Mouse (Mus musculus): ENCODE results near the gene Frmd5. TPM values are rescaled to one million over a fixed set of nuclear protein-coding genes. Genes with fewer than 3 reads are reported as not detected.
A peak's percentile ranks its signal among the peaks of the same experiment; 100 is the strongest.

Gene Frmd5
- total and polyA plus RNA-seq, 2 experiments from 2014 or later: 14.6 to 39.7 TPM

- Histone ChIP-seq H3K4me1 (ENCODE audit: insufficient read depth, low read length) (no peaks in the 10 kb centered on the region), H3K4me2 (ENCODE audit: low read depth, low read length) (no peak overlapping the region), H3K9ac (replicated peaks; ENCODE audit: low read length) (no peak overlapping the region), H3K36me3 (ENCODE audit: insufficient read depth, low read length) (no peaks in the 10 kb centered on the region), H3K9me3 (ENCODE audit: low read length) (no peaks in the 10 kb centered on the region), H3K27ac (no peak overlapping the region), H3K4me3 (ENCODE audit: low read length) (no peak overlapping the region), H3K27me3 (ENCODE audit: insufficient read depth, low read length) (no peaks in the 10 kb centered on the region)
- DNase-seq (ENCODE audit: low spot score) (no peak), ATAC-seq (no peak)
- 76% methylated on average over 4 of the region's 4 CpGs for WGBS
- TF ChIP-seq CTCF (IDR thresholded peaks at IDR 0.05; ENCODE audit: low read depth): no peak
These were observed 82.0 kb downstream of the Frmd5 start for GRCm38 (mm10) chr2:121724866-121725265.

DNA sequence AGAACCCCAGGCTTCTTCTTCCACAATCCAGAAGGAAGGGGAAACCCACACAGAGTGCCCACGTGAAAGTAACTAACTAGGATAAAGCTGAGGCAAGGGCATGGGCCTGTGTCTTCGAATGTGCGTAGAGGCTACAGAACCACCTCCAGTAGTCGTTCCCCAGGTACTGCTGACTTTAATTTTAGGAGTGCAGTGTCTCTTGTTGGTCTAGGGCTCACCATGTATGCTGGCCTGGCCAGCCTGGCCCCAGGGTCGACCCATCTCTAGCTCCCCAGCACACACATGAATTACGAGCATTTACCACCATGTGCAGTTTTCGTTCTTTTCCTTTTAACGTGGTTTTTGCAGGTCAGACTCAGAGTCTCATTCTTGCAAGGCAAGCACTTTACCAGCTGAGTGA is 83.1 kb downstream of the Frmd5 start:
- Histone ChIP-seq H3K36me3 (ENCODE audit: insufficient read depth, low read length) (no peaks in the 10 kb centered on the region), H3K4me2 (ENCODE audit: low read depth, low read length) (no peak overlapping the region), H3K4me1 (ENCODE audit: insufficient read depth, low read length) (no peaks in the 10 kb centered on the region), H3K4me3 (ENCODE audit: low read length) (no peak overlapping the region), H3K9ac (replicated peaks; ENCODE audit: low read length) (no peak overlapping the region), H3K9me3 (ENCODE audit: low read length) (no peaks in the 10 kb centered on the region), H3K27ac (no peak overlapping the region), H3K27me3 (ENCODE audit: insufficient read depth, low read length) (no peaks in the 10 kb centered on the region)
- 90% methylated on average over 8 of the region's 8 CpGs for WGBS
- no peak for TF ChIP-seq CTCF (IDR thresholded peaks at IDR 0.05; ENCODE audit: low read depth)
- DNase-seq (ENCODE audit: low spot score) (no peak), ATAC-seq (no peak)

- DNase-seq (ENCODE audit: low spot score): no peak
- no peak for ATAC-seq
- Histone ChIP-seq H3K4me2 (ENCODE audit: low read depth, low read length) (no peak overlapping the region), H3K9me3 (ENCODE audit: low read length) (no peaks in the 10 kb centered on the region), H3K27me3 (ENCODE audit: insufficient read depth, low read length) (no peaks in the 10 kb centered on the region), H3K9ac (replicated peaks; ENCODE audit: low read length) (no peak overlapping the region), H3K4me1 (ENCODE audit: insufficient read depth, low read length) (no peaks in the 10 kb centered on the region), H3K36me3 (ENCODE audit: insufficient read depth, low read length) (no peaks in the 10 kb centered on the region), H3K4me3 (ENCODE audit: low read length) (no peak overlapping the region), H3K27ac (no peak overlapping the region)
- no peak for TF ChIP-seq CTCF (IDR thresholded peaks at IDR 0.05; ENCODE audit: low read depth)
- WGBS: 55% methylated on average over 6 of the region's 6 CpGs
These were observed 87.9 kb downstream of the Frmd5 start for GRCm38 (mm10) chr2:121719000-121719399.

DNA sequence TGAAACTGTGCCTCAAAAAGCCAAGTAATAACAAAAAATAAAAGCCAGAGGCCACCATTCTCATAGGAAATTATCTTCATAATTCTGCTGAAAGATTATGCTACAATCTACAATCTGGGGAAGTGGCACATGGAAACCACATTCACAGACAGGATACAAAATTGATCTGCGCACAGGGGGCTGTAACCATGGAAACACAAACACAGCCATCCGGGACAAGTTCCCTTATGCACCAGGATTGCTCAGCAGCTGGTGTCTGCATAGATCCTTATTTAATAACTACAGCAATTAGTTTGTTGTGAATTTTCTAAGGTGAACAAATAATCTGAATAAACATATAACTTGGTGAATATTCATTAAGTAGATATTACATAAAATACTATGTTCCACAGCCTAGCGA is 89.8 kb downstream of the Frmd5 start:
- ATAC-seq (no peak), DNase-seq (ENCODE audit: low spot score) (peak; percentile 55)
- Histone ChIP-seq H3K27me3 (ENCODE audit: insufficient read depth, low read length) (no peaks in the 10 kb centered on the region), H3K4me2 (ENCODE audit: low read depth, low read length) (no peak overlapping the region), H3K4me1 (ENCODE audit: insufficient read depth, low read length) (no peaks in the 10 kb centered on the region), H3K36me3 (ENCODE audit: insufficient read depth, low read length) (no peaks in the 10 kb centered on the region), H3K9me3 (ENCODE audit: low read length) (no peaks in the 10 kb centered on the region), H3K4me3 (ENCODE audit: low read length) (no peak overlapping the region), H3K27ac (no peak overlapping the region), H3K9ac (replicated peaks; ENCODE audit: low read length) (no peak overlapping the region)
- 37% methylated on average over 3 of the region's 3 CpGs for WGBS
- TF ChIP-seq CTCF (IDR thresholded peaks at IDR 0.05; ENCODE audit: low read depth): no peak

DNA sequence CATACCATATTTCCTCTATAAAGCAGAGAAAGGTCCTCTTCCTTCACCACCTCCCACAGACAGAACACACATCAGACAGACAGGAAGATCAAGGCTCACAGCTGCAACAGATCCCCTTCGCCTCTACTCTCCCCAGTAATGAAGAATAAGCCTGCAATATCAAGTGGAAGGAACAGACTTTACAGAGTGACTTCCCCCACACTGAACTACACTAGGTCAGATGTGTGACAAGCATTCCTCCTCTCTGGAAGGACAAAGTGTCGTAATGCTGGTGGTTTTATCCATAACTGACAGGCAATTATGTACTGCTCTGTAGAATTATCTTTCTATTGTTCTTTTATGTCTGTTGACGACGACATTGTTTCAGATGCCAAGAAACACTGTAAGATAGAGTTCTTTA is 93.3 kb downstream of the Frmd5 start:
- DNase-seq (ENCODE audit: low spot score) (no peak), ATAC-seq (no peak)
- Histone ChIP-seq H3K9ac (replicated peaks; ENCODE audit: low read length) (no peak overlapping the region), H3K36me3 (ENCODE audit: insufficient read depth, low read length) (no peaks in the 10 kb centered on the region), H3K4me3 (ENCODE audit: low read length) (no peak overlapping the region), H3K27me3 (ENCODE audit: insufficient read depth, low read length) (no peaks in the 10 kb centered on the region), H3K4me2 (ENCODE audit: low read depth, low read length) (no peak overlapping the region), H3K9me3 (ENCODE audit: low read length) (no peaks in the 10 kb centered on the region), H3K27ac (no peak overlapping the region), H3K4me1 (ENCODE audit: insufficient read depth, low read length) (no peaks in the 10 kb centered on the region)
- 77% methylated on average over 4 of the region's 4 CpGs for WGBS
- no peak for TF ChIP-seq CTCF (IDR thresholded peaks at IDR 0.05; ENCODE audit: low read depth)

- H3K36me3 ChIP-seq (ENCODE audit: insufficient read depth, low read length): no peaks in the 10 kb centered on the region
These were observed 95.0 kb downstream of the Frmd5 start for GRCm38 (mm10) chr2:121711748-121712384.

DNA sequence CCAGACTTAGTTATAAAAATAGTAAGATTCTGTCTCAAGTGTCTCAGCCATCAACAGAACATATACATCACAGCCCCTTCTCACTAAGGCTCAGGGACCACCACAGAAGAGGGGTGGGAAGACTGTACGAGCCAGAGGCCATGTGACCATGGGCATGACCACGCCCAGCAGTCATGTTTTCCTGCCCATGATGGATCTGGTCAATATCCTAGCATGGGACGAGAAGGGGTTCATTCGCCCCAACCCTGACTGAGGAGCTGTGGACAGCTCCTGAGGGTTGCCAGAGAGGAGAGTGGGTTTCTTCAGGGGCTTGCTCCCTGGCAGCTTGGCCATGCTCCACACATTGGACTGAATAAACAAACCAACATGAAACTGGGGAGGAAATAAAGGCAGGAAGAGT is 97.8 kb downstream of the Frmd5 start:
- 91% methylated on average over 4 of the region's 4 CpGs for WGBS
- Histone ChIP-seq H3K9ac (replicated peaks; ENCODE audit: low read length) (no peak overlapping the region), H3K27ac (no peak overlapping the region), H3K4me1 (ENCODE audit: insufficient read depth, low read length) (no peaks in the 10 kb centered on the region), H3K27me3 (ENCODE audit: insufficient read depth, low read length) (no peaks in the 10 kb centered on the region), H3K4me3 (ENCODE audit: low read length) (no peak overlapping the region), H3K4me2 (ENCODE audit: low read depth, low read length) (no peak overlapping the region), H3K36me3 (ENCODE audit: insufficient read depth, low read length) (no peaks in the 10 kb centered on the region), H3K9me3 (ENCODE audit: low read length) (no peaks in the 10 kb centered on the region)
- DNase-seq (ENCODE audit: low spot score) (no peak), ATAC-seq (no peak)
- no peak for TF ChIP-seq CTCF (IDR thresholded peaks at IDR 0.05; ENCODE audit: low read depth)

More at GRCm38 (mm10) chr2:121711748-121712384, 95.0 kb downstream of the Frmd5 start:
- no peak overlapping the region for H3K4me3 ChIP-seq (ENCODE audit: low read length)
- no peaks in the 10 kb centered on the region for H3K9me3 ChIP-seq (ENCODE audit: low read length)
- no peaks in the 10 kb centered on the region for H3K4me1 ChIP-seq (ENCODE audit: insufficient read depth, low read length)
- peak overlapping the region; percentile 26; the same call in 1 of the 2 replicates for H3K27ac ChIP-seq
- H3K4me2 ChIP-seq (ENCODE audit: low read depth, low read length): no peak overlapping the region
- no peak for TF ChIP-seq CTCF (IDR thresholded peaks at IDR 0.05; ENCODE audit: low read depth)
- ATAC-seq (peak; percentile 75), DNase-seq (ENCODE audit: low spot score) (peak; percentile 22)
- 36% methylated on average over 9 of the region's 9 CpGs for WGBS
- no peaks in the 10 kb centered on the region for H3K27me3 ChIP-seq (ENCODE audit: insufficient read depth, low read length)
- no peak overlapping the region for H3K9ac ChIP-seq (replicated peaks; ENCODE audit: low read length)

All from hindbrain, postnatal 0 days (tissue).